Mouse (Mus musculus): ENCODE measurements around the gene Sgtb. TPM values are rescaled to one million over a fixed set of nuclear protein-coding genes. Genes with fewer than 3 reads are reported as not detected.

The Sgtb gene
- polyA plus RNA-seq, 1 experiment = 0.04 TPM

- TF ChIP-seq GATA1 (IDR thresholded peaks at IDR 0.05; ENCODE audit: low read length) = no peak
Measured at GRCm38 (mm10) chr13:104095955-104096354, 13.6 kb upstream of the Sgtb start.

- no peak for TF ChIP-seq GATA1 (IDR thresholded peaks at IDR 0.05; ENCODE audit: low read length)
Measured at GRCm38 (mm10) chr13:104097190-104097589, 12.4 kb upstream of the Sgtb start.

- TF ChIP-seq GATA1 (IDR thresholded peaks at IDR 0.05; ENCODE audit: low read length) = no peak
Measured at GRCm38 (mm10) chr13:104100416-104100815, 9.1 kb upstream of the Sgtb start.

GRCm38 (mm10) chr13:104101606-104102235 is 7.8 kb upstream of the Sgtb start:
- no peak for TF ChIP-seq GATA1 (IDR thresholded peaks at IDR 0.05; ENCODE audit: low read length)

- TF ChIP-seq GATA1 (IDR thresholded peaks at IDR 0.05; ENCODE audit: low read length) = no peak
Measured at GRCm38 (mm10) chr13:104108651-104109287, 772 bp upstream of the Sgtb start.

- no peak for TF ChIP-seq GATA1 (IDR thresholded peaks at IDR 0.05; ENCODE audit: low read length)
Measured at GRCm38 (mm10) chr13:104109816-104110521, 428 bp downstream of the Sgtb start.

- TF ChIP-seq GATA1 (IDR thresholded peaks at IDR 0.05; ENCODE audit: low read length) = no peak
Measured at GRCm38 (mm10) chr13:104110526-104110925, 985 bp downstream of the Sgtb start.

- no peak for TF ChIP-seq GATA1 (IDR thresholded peaks at IDR 0.05; ENCODE audit: low read length)
Measured at GRCm38 (mm10) chr13:104112266-104112900, 2.8 kb downstream of the Sgtb start.

GRCm38 (mm10) chr13:104113782-104114181 is 4.2 kb downstream of the Sgtb start:
- no peak for TF ChIP-seq GATA1 (IDR thresholded peaks at IDR 0.05; ENCODE audit: low read length)

GRCm38 (mm10) chr13:104114827-104115226 is 5.3 kb downstream of the Sgtb start:
- TF ChIP-seq GATA1 (IDR thresholded peaks at IDR 0.05; ENCODE audit: low read length) = no peak

GRCm38 (mm10) chr13:104122078-104122840 is 12.7 kb downstream of the Sgtb start:
- no peak for TF ChIP-seq GATA1 (IDR thresholded peaks at IDR 0.05; ENCODE audit: low read length)

GRCm38 (mm10) chr13:104123662-104124381 is 14.3 kb downstream of the Sgtb start:
- TF ChIP-seq GATA1 (IDR thresholded peaks at IDR 0.05; ENCODE audit: low read length) = no peak

GRCm38 (mm10) chr13:104132561-104132960 is 23.0 kb downstream of the Sgtb start:
- TF ChIP-seq GATA1 (IDR thresholded peaks at IDR 0.05; ENCODE audit: low read length) = no peak

- TF ChIP-seq GATA1 (IDR thresholded peaks at IDR 0.05; ENCODE audit: low read length) = no peak
Measured at GRCm38 (mm10) chr13:104134510-104135085, 25.1 kb downstream of the Sgtb start.

All from G1E-ER4 (cell line).